Mouse (Mus musculus): ENCODE measurements around the gene Ap5s1. TPM values are rescaled to one million over a fixed set of nuclear protein-coding genes. Genes with fewer than 3 reads are reported as not detected.
A peak's percentile ranks its signal among the peaks of the same experiment; 100 is the strongest.

The Ap5s1 gene
- polyA plus RNA-seq, 1 experiment from 2014 or later, result 39.7 TPM

DNA sequence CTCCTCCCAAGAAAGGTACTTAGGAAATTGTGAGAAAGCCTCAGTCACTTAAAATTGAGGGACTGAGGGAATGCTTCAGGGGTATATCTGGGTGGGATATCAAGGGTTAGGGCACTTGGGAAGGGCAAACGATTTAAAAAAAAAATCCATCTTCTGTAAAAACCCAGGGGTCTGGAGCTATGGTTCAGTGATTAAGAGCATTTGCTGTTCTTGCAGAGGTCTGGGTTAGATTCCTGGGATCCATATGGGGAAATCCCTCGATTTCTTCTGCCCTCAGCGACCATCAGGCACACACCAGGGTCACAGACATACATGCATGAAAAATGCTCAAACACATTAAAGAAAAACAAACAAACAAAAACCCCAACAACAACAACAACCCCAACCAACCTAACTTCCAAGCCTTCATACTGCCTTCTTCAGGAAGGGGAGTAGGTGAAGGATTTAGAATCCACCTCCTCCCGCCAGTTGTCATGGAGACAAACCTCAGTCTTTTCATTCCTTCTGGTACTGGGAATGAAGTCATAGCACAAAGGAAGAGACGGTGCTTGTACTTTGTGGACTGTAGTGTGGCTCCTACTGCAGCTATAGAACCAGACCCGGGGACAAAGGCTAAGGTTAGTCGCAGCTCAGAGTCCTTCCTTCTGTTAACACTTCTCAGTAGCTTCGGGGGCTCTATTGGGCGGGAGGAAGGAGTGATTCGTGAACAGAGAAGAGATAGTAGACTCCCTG is 54.8 kb downstream of the Ap5s1 start:
- peak overlapping the region; percentile 71 to 79 for H3K4me3 ChIP-seq (ENCODE audit: control insufficient read depth in 1 of 2, insufficient read depth in 1 of 2, low read depth in 1 of 2, low read length in 2 of 2)
- WGBS, result 6% methylated on average over 10 of the region's 10 CpGs
- ATAC-seq (ENCODE audit: insufficient number of reproducible peaks, insufficient read depth, low FRiP score, low read depth), result no peak; the same call in 1 of the 2 replicates

GRCm38 (mm10) chr2:131262213-131262672 is 55.4 kb downstream of the Ap5s1 start, which contains the start of gene Pank2:
Pank2 (plus strand) TSS chr2:131262495.
- Histone ChIP-seq H3K4me3 (ENCODE audit: control insufficient read depth in 1 of 2, insufficient read depth in 1 of 2, low read depth in 1 of 2, low read length in 2 of 2) (peak within 1 kb of the TSS; percentile 79 to 96), H3K9ac (ENCODE audit: low read length) (peak within 1 kb of the TSS; percentile 85), H3K27me3 (ENCODE audit: control insufficient read depth, insufficient read depth, low read length) (no peaks in the 10 kb centered on the region), H3K27ac (replicated peaks in 1 of 2; ENCODE audit: control insufficient read depth in 1 of 2, insufficient read depth in 1 of 2, low read depth in 2 of 2, low read length in 2 of 2) (peak within 1 kb of the TSS; percentile 98 to 99), H3K4me2 (ENCODE audit: low read length) (peak within 1 kb of the TSS; percentile 90), H3K4me1 (ENCODE audit: control insufficient read depth in 2 of 2, insufficient read depth in 2 of 2, low read length in 2 of 2) (peaks cover 12 to 35% of the 10 kb centered on the region in 2 experiments), H3K9me3 (ENCODE audit: control insufficient read depth, low read length) (no peaks in the 10 kb centered on the region), H3K36me3 (ENCODE audit: control insufficient read depth, insufficient read depth, low read length) (peaks cover 4% of the 10 kb centered on the region; the same call in 1 of the 2 replicates)
- under 1% methylated on average over 49 of the region's 49 CpGs for WGBS
- peak; percentile 100 for ATAC-seq (ENCODE audit: insufficient number of reproducible peaks, insufficient read depth, low FRiP score, low read depth)

More for the DNA sequence above, 54.8 kb downstream of the Ap5s1 start:
- Histone ChIP-seq H3K9ac (ENCODE audit: low read length) (peak overlapping the region; percentile 85), H3K4me1 (ENCODE audit: control insufficient read depth in 2 of 2, insufficient read depth in 2 of 2, low read length in 2 of 2) (peaks cover 14 to 35% of the 10 kb centered on the region in 2 experiments), H3K9me3 (ENCODE audit: control insufficient read depth, low read length) (no peaks in the 10 kb centered on the region), H3K4me2 (ENCODE audit: low read length) (peak overlapping the region; percentile 60), H3K27ac (replicated peaks in 1 of 2; ENCODE audit: control insufficient read depth in 1 of 2, insufficient read depth in 1 of 2, low read depth in 2 of 2, low read length in 2 of 2) (peak overlapping the region; percentile 96 to 99), H3K36me3 (ENCODE audit: control insufficient read depth, insufficient read depth, low read length) (peaks cover 4% of the 10 kb centered on the region; the same call in 1 of the 2 replicates), H3K27me3 (ENCODE audit: control insufficient read depth, insufficient read depth, low read length) (no peaks in the 10 kb centered on the region)

Other genes with a start within 250 kb of the Ap5s1 start
- gene Gfra4, start 164.0 kb upstream of the Ap5s1 start, polyA plus RNA-seq (2014; fragmentation: Nextera tagmentation; extraction: Ambion mirVana), result 2.7 and 3.2 TPM in 2 replicates
- 8.2 and 10.3 TPM in 2 replicates for gene Adam33, start 143.3 kb upstream of the Ap5s1 start, polyA plus RNA-seq (2014; fragmentation: Nextera tagmentation; extraction: Ambion mirVana)
- 0.54 and 0.63 TPM in 2 replicates for gene Siglec1, start 120.3 kb upstream of the Ap5s1 start, polyA plus RNA-seq (2014; fragmentation: Nextera tagmentation; extraction: Ambion mirVana)
- 5.8 and 6.3 TPM in 2 replicates for gene Hspa12b, start 79.8 kb upstream of the Ap5s1 start, polyA plus RNA-seq (2014; fragmentation: Nextera tagmentation; extraction: Ambion mirVana)
- not detected in 2 replicates for gene Gm11037, start 73.6 kb upstream of the Ap5s1 start, polyA plus RNA-seq (2014; fragmentation: Nextera tagmentation; extraction: Ambion mirVana)
- gene 1700037H04Rik, start 47.0 kb upstream of the Ap5s1 start, polyA plus RNA-seq (2014; fragmentation: Nextera tagmentation; extraction: Ambion mirVana), result 71.0 and 80.3 TPM in 2 replicates
- 6.2 and 7.0 TPM in 2 replicates for gene Cenpb, start 27.0 kb upstream of the Ap5s1 start, polyA plus RNA-seq (2014; fragmentation: Nextera tagmentation; extraction: Ambion mirVana)
- gene Cdc25b, start 20.1 kb upstream of the Ap5s1 start, polyA plus RNA-seq (2014; fragmentation: Nextera tagmentation; extraction: Ambion mirVana), result 33.1 and 38.9 TPM in 2 replicates
- 2.0 and 2.4 TPM in 2 replicates for gene Spef1, start 19.8 kb upstream of the Ap5s1 start, polyA plus RNA-seq (2014; fragmentation: Nextera tagmentation; extraction: Ambion mirVana)
- gene Mavs, start 27.0 kb downstream of the Ap5s1 start, polyA plus RNA-seq (2014; fragmentation: Nextera tagmentation; extraction: Ambion mirVana), result 20.0 and 20.9 TPM in 2 replicates
- gene Pank2, start 55.4 kb downstream of the Ap5s1 start, polyA plus RNA-seq (2014; fragmentation: Nextera tagmentation; extraction: Ambion mirVana), result 27.4 and 32.9 TPM in 2 replicates
- 2.0 and 2.6 TPM in 2 replicates for gene Rnf24, start 145.8 kb downstream of the Ap5s1 start, polyA plus RNA-seq (2014; fragmentation: Nextera tagmentation; extraction: Ambion mirVana)